Mouse (Mus musculus): ENCODE data around the gene Pabpn1.
"Not testable (repeated sequence)": the region's sequence is repeated elsewhere in the genome, so short reads cannot be mapped to it uniquely, and the experiment has no call there.

Pabpn1 gene

GRCm38 (mm10) chr14:54936831-54937160 is 44.5 kb downstream of the Pabpn1 start:
- DNase-seq (ENCODE audit: low spot score), result no peak

- no peak for DNase-seq (ENCODE audit: low spot score)
These were observed 45.3 kb downstream of the Pabpn1 start for GRCm38 (mm10) chr14:54937361-54938182.

- DNase-seq (ENCODE audit: low spot score), result no peak
These were observed 46.3 kb downstream of the Pabpn1 start for GRCm38 (mm10) chr14:54938431-54939219.

GRCm38 (mm10) chr14:54939434-54940175 is 47.3 kb downstream of the Pabpn1 start:
- DNase-seq (ENCODE audit: low spot score), result peak; percentile 80

GRCm38 (mm10) chr14:54940176-54940530 is 47.9 kb downstream of the Pabpn1 start:
- DNase-seq (ENCODE audit: low spot score), result no peak

- DNase-seq (ENCODE audit: low spot score), result no peak
These were observed 49.0 kb downstream of the Pabpn1 start for GRCm38 (mm10) chr14:54941024-54941978.

GRCm38 (mm10) chr14:54942479-54942878 is 50.2 kb downstream of the Pabpn1 start:
- no peak for DNase-seq (ENCODE audit: low spot score)

GRCm38 (mm10) chr14:54943971-54944370 is 51.7 kb downstream of the Pabpn1 start:
- DNase-seq (ENCODE audit: low spot score), result no peak

GRCm38 (mm10) chr14:54944939-54945338 is 52.6 kb downstream of the Pabpn1 start:
- DNase-seq (ENCODE audit: low spot score), result no peak

GRCm38 (mm10) chr14:54945975-54946704 is 53.8 kb downstream of the Pabpn1 start:
- DNase-seq (ENCODE audit: low spot score), result no peak

- DNase-seq (ENCODE audit: low spot score), result not testable (repeated sequence)
These were observed 54.7 kb downstream of the Pabpn1 start for GRCm38 (mm10) chr14:54947008-54947407.

Data from embryo, embryonic 10.5 days (tissue).